Mouse (Mus musculus): ENCODE measurements around the gene Chd4. TPM values are rescaled to one million over a fixed set of nuclear protein-coding genes. Genes with fewer than 3 reads are reported as not detected.

The Chd4 gene
- total and polyA plus RNA-seq, 3 experiments = 93.0 to 232 (median 173) TPM

DNA sequence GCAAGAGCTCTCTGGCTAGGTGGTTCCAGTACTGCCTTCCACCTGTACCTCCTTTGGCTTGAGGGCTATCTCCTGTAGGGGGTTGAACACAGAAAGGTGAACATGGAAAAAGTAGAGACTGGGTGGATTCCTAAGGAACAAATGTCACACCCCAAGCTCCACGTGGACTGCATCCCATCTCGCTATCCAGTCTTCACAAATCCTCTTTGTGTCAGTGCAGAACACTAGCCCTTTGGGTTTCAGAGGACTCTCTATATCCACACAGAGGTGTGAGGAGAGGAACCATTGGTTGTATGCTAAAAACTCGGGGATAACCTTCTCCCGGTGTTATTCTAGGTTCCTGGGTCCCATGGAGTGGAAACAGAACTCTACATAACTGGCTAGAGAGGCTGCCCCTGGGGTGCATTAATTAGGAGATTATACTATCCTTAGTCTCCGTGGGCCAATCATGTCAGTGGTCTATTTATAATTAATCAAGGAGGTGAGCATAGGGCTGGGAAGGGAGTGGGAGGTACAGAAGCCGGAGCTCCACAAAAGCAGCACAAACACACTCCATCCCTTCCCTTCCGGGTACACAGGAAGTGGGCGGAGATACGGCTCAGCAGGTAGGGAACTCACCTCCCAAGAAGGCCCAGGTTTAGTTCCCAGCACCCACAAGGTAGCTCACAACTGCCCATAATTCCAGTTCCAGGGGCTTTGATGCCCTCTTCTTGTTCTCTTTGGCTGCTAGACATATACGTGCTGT lies 5.3 kb upstream of the Chd4 start (continued):
- peak in 1 of 2 experiments; percentile 33; a peak in 1 of 4 replicates for TF ChIP-seq POLR2A (IDR thresholded peaks at IDR 0.05; ENCODE audit: control insufficient read depth in 1 of 2, insufficient read depth in 1 of 2, low read depth in 1 of 2, low read length in 2 of 2, poor library complexity in 1 of 2)
- TF ChIP-seq BHLHE40 (IDR thresholded peaks at IDR 0.05; ENCODE audit: borderline replicate concordance, low read depth, low read length) = no peak
- TF ChIP-seq SIN3A (IDR thresholded peaks at IDR 0.05; ENCODE audit: low read length) = peak; percentile 54; the same call in 1 of the 2 replicates
- TF ChIP-seq NRF1 (IDR thresholded peaks at IDR 0.05; ENCODE audit: insufficient read depth, low read depth, low read length, poor library complexity, severe bottlenecking) = no peak
- TF ChIP-seq POLR2AphosphoS5 (IDR thresholded peaks at IDR 0.05; ENCODE audit: borderline replicate concordance, low read depth, low read length) = no peak
- no peak for TF ChIP-seq CTCF (IDR thresholded peaks at IDR 0.05 in 2 of 3, conservative IDR thresholded peaks at IDR 0.05 in 1 of 3; ENCODE audit: control insufficient read depth in 1 of 3, insufficient read depth in 1 of 3, low read depth in 2 of 3, low read length in 3 of 3, poor library complexity in 1 of 3, severe bottlenecking in 1 of 3)

DNA sequence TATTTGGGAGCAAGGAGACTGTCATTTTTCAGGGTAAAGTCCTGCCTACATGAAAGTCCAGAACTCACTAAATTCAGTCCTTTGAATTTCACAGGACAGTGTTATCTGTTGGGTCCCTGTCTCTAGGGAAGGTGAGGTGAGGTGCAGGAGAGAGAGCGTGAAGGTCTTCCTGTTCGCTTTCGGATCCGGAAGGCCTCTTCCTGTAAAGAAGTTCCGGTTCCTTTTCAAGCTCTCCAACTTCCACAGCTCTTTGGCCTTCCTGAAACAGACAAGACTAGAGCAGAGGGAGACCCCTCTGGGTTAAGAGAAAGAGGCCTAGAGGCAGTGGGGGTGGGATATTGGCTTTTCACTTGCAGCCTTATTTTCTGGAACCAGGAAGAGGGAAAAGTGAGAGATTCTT lies 3.4 kb upstream of the Chd4 start:
- Histone ChIP-seq H3K79me2 (ENCODE audit: control insufficient read depth, insufficient read depth, low read length, poor library complexity) (peaks cover 13% of the 10 kb centered on the region), H3K27ac (ENCODE audit: control insufficient read depth, low read depth, low read length) (no peak overlapping the region), H3K4me1 (ENCODE audit: control insufficient read depth in 1 of 2, insufficient read depth in 2 of 2, low read length in 2 of 2) (peaks cover 8 to 21% of the 10 kb centered on the region in 2 experiments), H3K9ac (ENCODE audit: control insufficient read depth, low read depth, low read length, poor library complexity, severe bottlenecking) (no peak overlapping the region), H3K36me3 (ENCODE audit: control insufficient read depth in 1 of 2, insufficient read depth in 2 of 2, low read length in 2 of 2) (peaks cover 0 to 21% of the 10 kb centered on the region in 2 experiments; a peak in 2 of 4 replicates), H3K4me3 (ENCODE audit: control insufficient read depth in 1 of 2, insufficient read depth in 1 of 2, low read depth in 2 of 2, low read length in 2 of 2) (no peak overlapping the region), H3K9me3 (replicated peaks; ENCODE audit: insufficient read depth, low read length) (no peaks in the 10 kb centered on the region), H3K27me3 (ENCODE audit: control insufficient read depth in 1 of 2, insufficient read depth in 2 of 2, low read length in 2 of 2) (no peaks in the 10 kb centered on the region)
- TF ChIP-seq ZNF384 (IDR thresholded peaks at IDR 0.05; ENCODE audit: low read depth, low read length) (no peak), MAX (IDR thresholded peaks at IDR 0.05; ENCODE audit: low read length) (no peak), UBTF (IDR thresholded peaks at IDR 0.05; ENCODE audit: borderline replicate concordance, insufficient read depth, low read depth, low read length) (no peak), ZMIZ1 (IDR thresholded peaks at IDR 0.05; ENCODE audit: low read depth, low read length) (no peak), HCFC1 (IDR thresholded peaks at IDR 0.05; ENCODE audit: low read depth, low read length) (no peak), JUND (IDR thresholded peaks at IDR 0.05; ENCODE audit: low read depth, low read length) (no peak), TBP (IDR thresholded peaks at IDR 0.05; ENCODE audit: low read depth, low read length) (no peak), KAT2A (conservative IDR thresholded peaks at IDR 0.05; ENCODE audit: low read depth, low read length) (no peak), TAL1 (IDR thresholded peaks at IDR 0.05; ENCODE audit: low read length) (no peak), MAZ (IDR thresholded peaks at IDR 0.05; ENCODE audit: low read depth, low read length) (no peak), MXI1 (IDR thresholded peaks at IDR 0.05; ENCODE audit: low read depth, low read length) (no peak), POLR2A (IDR thresholded peaks at IDR 0.05; ENCODE audit: control insufficient read depth in 1 of 2, insufficient read depth in 1 of 2, low read depth in 1 of 2, low read length in 2 of 2, poor library complexity in 1 of 2) (no peak)
- DNase-seq (ENCODE audit: low read depth, low spot score) = no peak

DNA sequence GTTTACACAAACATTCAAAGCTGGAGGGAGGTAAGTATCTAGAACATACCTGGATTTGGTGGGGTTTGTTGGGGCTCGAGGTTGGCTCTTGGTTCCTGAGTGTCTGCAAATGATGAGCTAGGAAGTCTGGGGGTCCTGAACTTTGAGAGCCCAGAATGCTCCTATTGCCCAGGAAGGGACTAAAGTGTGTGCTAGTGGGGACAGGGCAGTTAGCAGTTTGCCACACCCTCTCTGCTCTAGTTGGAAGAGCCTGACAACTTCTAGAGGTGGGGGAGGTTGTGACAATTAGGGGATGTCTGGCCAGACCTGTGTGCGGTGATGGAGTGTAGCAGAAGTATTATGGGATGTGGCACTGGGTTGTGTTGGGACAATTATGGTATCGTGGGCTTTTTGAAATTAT lies 938 bp upstream of the Chd4 start:
- Histone ChIP-seq H3K36me3 (ENCODE audit: control insufficient read depth in 1 of 2, insufficient read depth in 2 of 2, low read length in 2 of 2) (peaks cover 5 to 33% of the 10 kb centered on the region in 2 experiments), H3K4me3 (ENCODE audit: control insufficient read depth in 1 of 2, insufficient read depth in 1 of 2, low read depth in 2 of 2, low read length in 2 of 2) (no peak overlapping the region), H3K79me2 (ENCODE audit: control insufficient read depth, insufficient read depth, low read length, poor library complexity) (peaks cover 37% of the 10 kb centered on the region), H3K9ac (ENCODE audit: control insufficient read depth, low read depth, low read length, poor library complexity, severe bottlenecking) (no peak overlapping the region), H3K4me1 (ENCODE audit: control insufficient read depth in 1 of 2, insufficient read depth in 2 of 2, low read length in 2 of 2) (peaks cover 11 to 39% of the 10 kb centered on the region in 2 experiments), H3K27ac (ENCODE audit: control insufficient read depth, low read depth, low read length) (peak overlapping the region; percentile 89), H3K27me3 (ENCODE audit: control insufficient read depth in 1 of 2, insufficient read depth in 2 of 2, low read length in 2 of 2) (no peaks in the 10 kb centered on the region), H3K9me3 (replicated peaks; ENCODE audit: insufficient read depth, low read length) (no peaks in the 10 kb centered on the region)
- peak; percentile 59 for DNase-seq (ENCODE audit: low read depth, low spot score)
- TF ChIP-seq MXI1 (IDR thresholded peaks at IDR 0.05; ENCODE audit: low read depth, low read length) (no peak), NELFE (IDR thresholded peaks at IDR 0.05; ENCODE audit: low read depth, low read length) (0 out of 2 replicates have a peak, but pooled peaks have one; percentile 3), TBP (IDR thresholded peaks at IDR 0.05; ENCODE audit: low read depth, low read length) (no peak), EP300 (IDR thresholded peaks at IDR 0.05; ENCODE audit: low read depth in 1 of 2, low read length in 2 of 2) (no peak), POLR2A (IDR thresholded peaks at IDR 0.05; ENCODE audit: control insufficient read depth in 1 of 2, insufficient read depth in 1 of 2, low read depth in 1 of 2, low read length in 2 of 2, poor library complexity in 1 of 2) (no peak), RCOR1 (IDR thresholded peaks at IDR 0.05; ENCODE audit: low read depth, low read length) (no peak), MEF2A (IDR thresholded peaks at IDR 0.05; ENCODE audit: extremely low read depth, insufficient replicate concordance, low read depth, low read length, poor library complexity, severe bottlenecking) (no peak), CHD2 (IDR thresholded peaks at IDR 0.05; ENCODE audit: low read length) (no peak), UBTF (IDR thresholded peaks at IDR 0.05; ENCODE audit: borderline replicate concordance, insufficient read depth, low read depth, low read length) (no peak)
